Comparison of ENCODE assay signal across 8 mouse cellular contexts in the genomic region with DNA sequence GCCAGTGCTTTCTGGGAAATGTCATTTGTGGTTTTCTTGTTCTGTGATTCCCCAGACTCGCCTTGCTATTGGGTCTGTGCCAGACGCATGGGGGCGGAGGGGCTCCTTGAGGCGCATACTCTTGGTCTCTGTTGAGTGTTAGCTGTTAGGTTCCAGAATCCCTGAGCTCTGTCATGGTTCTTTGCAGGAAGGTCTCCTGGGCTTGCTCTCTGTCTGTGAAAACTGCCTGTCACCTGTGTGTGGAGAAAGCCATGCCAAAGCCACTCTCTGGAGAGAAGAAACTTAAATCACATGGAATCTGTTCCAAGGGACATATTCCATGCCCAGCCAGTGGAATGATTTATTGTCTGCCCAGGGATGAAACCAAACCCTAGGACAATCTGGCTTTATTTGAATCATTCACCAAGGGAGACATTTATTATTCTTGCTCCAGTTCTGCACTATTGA.
DNase-seq lines count a peak whose midpoint lies in the region; ATAC-seq and TF ChIP-seq lines count a peak whose summit lies in the region.

No protein-coding gene starts in this region.

- peak overlapping the region; percentile 81 for H3K27ac ChIP-seq in gastrocnemius, adult 2 months
- no peak overlapping the region for H3K27ac ChIP-seq in midbrain, postnatal 0 days (ENCODE audit: low read depth, low read length)

- no peaks in the 10 kb centered on the region for H3K27me3 ChIP-seq in midbrain, postnatal 0 days (ENCODE audit: insufficient read depth, low read length)

- DNase-seq in gastrocnemius, adult 2 months = peak; percentile 26
- no peak for DNase-seq in gastrocnemius, postnatal 4 days (ENCODE audit: low spot score in 2 of 2)
- peak; percentile 10 for DNase-seq in R1 (ENCODE audit: low read depth, low spot score)
- DNase-seq in embryo, embryonic 10 days (ENCODE audit: low spot score) = peak; percentile 15
- DNase-seq in kidney, adult 8-10 months = peak; percentile 8 to 17
- DNase-seq in midbrain, postnatal 0 days (ENCODE audit: low spot score) = peak; percentile 73
- no peak for DNase-seq in natural killer cell, adult 2 months (ENCODE audit: low spot score in 2 of 2)

- WGBS in midbrain, postnatal 0 days = 46% methylated on average over 4 of the region's 4 CpGs

- H3K9me3 ChIP-seq in midbrain, postnatal 0 days (ENCODE audit: low read length) = no peaks in the 10 kb centered on the region

- ATAC-seq in midbrain, postnatal 0 days (ENCODE audit: low FRiP score) = no peak
- no peak for ATAC-seq in megakaryocyte-erythroid progenitor cell, adult 5-6 weeks (replicated peaks; ENCODE audit: low FRiP score, low TSS enrichment, poor library complexity, severe bottlenecking)

- no peak overlapping the region for H3K4me2 ChIP-seq in midbrain, postnatal 0 days (ENCODE audit: low read depth, low read length, poor library complexity, severe bottlenecking)

- intact Hi-C loops in gastrocnemius, adult 2 months (cut with DNase I) = loop anchor here (5.0 kb wide), 1 partner anchor 36 kb away; no protein-coding TSS in a partner anchor

- no peak for TF ChIP-seq CTCF in gastrocnemius, adult 2 months (IDR thresholded peaks at IDR 0.05)
- no peak for TF ChIP-seq CTCF in midbrain, postnatal 0 days (IDR thresholded peaks at IDR 0.05)

- no peaks in the 10 kb centered on the region for H3K36me3 ChIP-seq in midbrain, postnatal 0 days (ENCODE audit: insufficient read depth, low read length)

- H3K4me3 ChIP-seq in gastrocnemius, adult 2 months = peak overlapping the region; percentile 65
- no peak overlapping the region for H3K4me3 ChIP-seq in midbrain, postnatal 0 days (ENCODE audit: low read depth, low read length)

- no peaks in the 10 kb centered on the region; the same call in none of the 2 replicates for H3K4me1 ChIP-seq in midbrain, postnatal 0 days (ENCODE audit: insufficient read depth, low read length)

- H3K9ac ChIP-seq in midbrain, postnatal 0 days (replicated peaks; ENCODE audit: low read length, poor library complexity, severe bottlenecking) = no peak overlapping the region

Comparison
In these comparisons a context has a peak if more than half of its experiments do, and no peak if none do; other contexts are left out.
1. DNase-seq: peak in gastrocnemius, adult 2 months (single experiment), R1 (single experiment), embryo, embryonic 10 days (single experiment), kidney, adult 8-10 months (2 of 2) and midbrain, postnatal 0 days (single experiment); none in gastrocnemius, postnatal 4 days (0 of 2) and natural killer cell, adult 2 months (0 of 2).